Mouse (Mus musculus): ENCODE measurements around the gene Gabbr1.
A peak's percentile ranks its signal among the peaks of the same experiment; 100 is the strongest.
"Not testable (repeated sequence)": the region's sequence is repeated elsewhere in the genome, so short reads cannot be mapped to it uniquely, and the experiment has no call there.

Gabbr1 gene

GRCm38 (mm10) chr17:37045611-37046311 is at the start of gene Gabbr1:
TSS of gene Gabbr1 (plus strand) at chr17:37045966.
- DNase-seq (ENCODE audit: low read depth): no peak

GRCm38 (mm10) chr17:36997033-36997735 is 48.6 kb upstream of the Gabbr1 start:
- peak; percentile 66 for DNase-seq (ENCODE audit: low read depth)

GRCm38 (mm10) chr17:36998477-36998876 is 47.3 kb upstream of the Gabbr1 start:
- DNase-seq (ENCODE audit: low read depth): no peak

GRCm38 (mm10) chr17:37000863-37001262 is 44.9 kb upstream of the Gabbr1 start, which contains the start of gene Zfp57:
TSS of gene Zfp57 (plus strand) at chr17:37001163.
- DNase-seq (ENCODE audit: low read depth): no peak

- no peak for DNase-seq (ENCODE audit: low read depth)
Observed at GRCm38 (mm10) chr17:37002364-37003330, 43.1 kb upstream of the Gabbr1 start.

- DNase-seq (ENCODE audit: low read depth): no peak
Observed at GRCm38 (mm10) chr17:37003366-37003765, 42.4 kb upstream of the Gabbr1 start.

GRCm38 (mm10) chr17:37008161-37008560 is 37.6 kb upstream of the Gabbr1 start:
- DNase-seq (ENCODE audit: low read depth): no peak

GRCm38 (mm10) chr17:37009460-37010042 is 36.2 kb upstream of the Gabbr1 start:
- no peak for DNase-seq (ENCODE audit: low read depth)

GRCm38 (mm10) chr17:37011719-37012118 is 34.0 kb upstream of the Gabbr1 start:
- no peak for DNase-seq (ENCODE audit: low read depth)

- DNase-seq (ENCODE audit: low read depth): no peak
Observed at GRCm38 (mm10) chr17:37012141-37012540, 33.6 kb upstream of the Gabbr1 start.

GRCm38 (mm10) chr17:37016333-37016732 is 29.4 kb upstream of the Gabbr1 start:
- DNase-seq (ENCODE audit: low read depth): no peak

GRCm38 (mm10) chr17:37018328-37018727 is 27.4 kb upstream of the Gabbr1 start:
- no peak for DNase-seq (ENCODE audit: low read depth)

GRCm38 (mm10) chr17:37019242-37019641 is 26.5 kb upstream of the Gabbr1 start:
- not testable (repeated sequence) for DNase-seq (ENCODE audit: low read depth)

- DNase-seq (ENCODE audit: low read depth): no peak
Observed at GRCm38 (mm10) chr17:37022628-37023576, 22.9 kb upstream of the Gabbr1 start, which contains the start of gene Mog. TSS of gene Mog (minus strand) at chr17:37023398.

- no peak for DNase-seq (ENCODE audit: low read depth)
Observed at GRCm38 (mm10) chr17:37026425-37026824, 19.3 kb upstream of the Gabbr1 start.

- no peak for DNase-seq (ENCODE audit: low read depth)
Observed at GRCm38 (mm10) chr17:37027486-37027885, 18.3 kb upstream of the Gabbr1 start.

- DNase-seq (ENCODE audit: low read depth): no peak
Observed at GRCm38 (mm10) chr17:37028212-37028611, 17.6 kb upstream of the Gabbr1 start.

- DNase-seq (ENCODE audit: low read depth): peak; percentile 67
Observed at GRCm38 (mm10) chr17:37028683-37029120, 17.1 kb upstream of the Gabbr1 start.

- DNase-seq (ENCODE audit: low read depth): no peak
Observed at GRCm38 (mm10) chr17:37029162-37029561, 16.6 kb upstream of the Gabbr1 start.

GRCm38 (mm10) chr17:37039127-37039894 is 6.5 kb upstream of the Gabbr1 start:
- no peak for DNase-seq (ENCODE audit: low read depth)
